Mouse (Mus musculus): ENCODE data around the gene Supt4a.

DNA sequence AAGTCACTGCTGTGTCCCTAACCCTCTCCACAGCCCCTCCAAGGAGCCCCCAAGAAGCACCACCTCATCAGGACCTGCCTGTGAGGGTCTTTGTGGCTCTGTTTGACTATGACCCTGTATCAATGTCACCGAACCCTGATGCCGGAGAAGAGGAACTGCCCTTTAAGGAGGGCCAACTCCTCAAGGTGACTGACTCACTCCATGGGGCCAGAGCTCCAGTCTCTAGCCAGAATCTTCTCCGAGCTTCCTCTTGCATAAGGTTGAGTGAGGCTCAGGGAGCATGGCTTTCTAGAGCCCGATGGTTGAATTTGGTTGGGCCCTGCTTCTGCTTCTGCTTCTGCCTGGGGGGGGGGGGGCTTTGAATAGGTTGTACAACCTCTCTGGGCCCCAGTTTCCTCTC is 42.0 kb downstream of the Supt4a start:
- TF ChIP-seq POLR2A (IDR thresholded peaks at IDR 0.05; ENCODE audit: low read depth, low read length) (no peak), CTCF (IDR thresholded peaks at IDR 0.05; ENCODE audit: borderline replicate concordance, insufficient read depth, low read length) (no peak)
